Mouse (Mus musculus): Measurements from ENCODE around the gene Tmub2.
"Not testable (repeated sequence)": the region's sequence is repeated elsewhere in the genome, so short reads cannot be mapped to it uniquely, and the experiment has no call there.

Gene Tmub2

GRCm38 (mm10) chr11:102277754-102278153 lies 7.0 kb upstream of the Tmub2 start:
- no peak for DNase-seq (ENCODE audit: low read depth, low spot score)

DNA sequence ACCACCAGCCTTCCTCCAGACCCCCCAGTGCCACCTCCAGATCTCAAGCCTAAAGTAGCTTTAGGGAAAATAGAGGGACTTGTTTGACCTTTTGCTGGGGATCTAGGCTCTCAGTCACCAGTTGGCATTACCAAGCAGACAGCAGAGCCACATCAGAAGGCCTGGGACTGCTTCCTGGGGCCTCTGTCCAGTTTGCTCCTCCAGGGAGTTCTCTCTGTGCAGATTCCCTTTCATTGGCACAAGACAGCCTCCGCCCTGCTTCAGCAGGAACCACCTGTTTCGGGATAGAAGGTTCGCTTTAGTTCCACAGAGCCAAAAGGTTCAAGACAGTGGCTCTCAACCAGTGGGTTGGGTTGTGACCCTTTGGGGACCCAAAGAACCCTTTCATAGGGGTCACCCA lies 5.1 kb upstream of the Tmub2 start:
- DNase-seq (ENCODE audit: low read depth, low spot score) = no peak

DNA sequence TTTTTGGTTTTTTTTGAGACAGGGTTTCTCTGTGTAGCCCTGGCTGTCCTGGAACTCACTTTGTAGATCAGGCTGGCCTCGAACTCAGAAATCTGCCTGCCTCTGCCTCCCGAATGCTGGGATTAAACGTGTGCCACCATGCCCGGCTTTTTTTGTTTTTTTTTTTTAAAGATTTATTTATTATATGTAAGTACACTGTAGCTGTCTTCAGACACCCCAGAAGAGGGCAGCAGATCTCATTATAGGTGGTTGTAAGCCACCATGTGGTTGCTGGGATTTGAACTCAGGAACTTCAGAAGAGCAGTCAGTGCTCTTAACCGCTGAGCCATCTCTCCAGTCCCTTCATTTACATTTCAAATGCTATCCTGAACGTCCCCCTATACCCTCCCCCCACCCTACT lies 4.5 kb upstream of the Tmub2 start:
- DNase-seq (ENCODE audit: low read depth, low spot score) = not testable (repeated sequence)

DNA sequence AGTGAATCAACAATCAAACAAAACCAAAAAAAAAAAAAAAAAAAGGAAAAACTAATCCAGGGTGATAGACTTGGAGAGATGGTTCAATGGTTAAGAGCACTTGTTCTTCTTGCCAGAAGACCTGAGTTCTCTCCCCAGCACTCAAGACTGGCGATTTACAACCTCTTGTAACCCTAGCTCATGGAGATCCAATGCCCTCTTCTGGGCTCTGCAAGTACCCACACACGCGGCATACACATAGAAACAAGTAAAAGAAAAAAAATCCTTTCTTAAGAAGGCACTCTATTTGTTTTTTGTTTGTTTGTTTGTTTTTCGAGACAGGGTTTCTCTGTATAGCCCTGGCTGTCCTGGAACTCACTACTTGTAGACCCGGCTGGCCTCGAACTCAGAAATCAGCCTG lies 809 bp upstream of the Tmub2 start:
- DNase-seq (ENCODE audit: low read depth, low spot score) = no peak

- no peak for DNase-seq (ENCODE audit: low read depth, low spot score)
Measured at GRCm38 (mm10) chr11:102285095-102285834, 534 bp downstream of the Tmub2 start.

- no peak for DNase-seq (ENCODE audit: low read depth, low spot score)
Measured at GRCm38 (mm10) chr11:102287485-102287884, 2.8 kb downstream of the Tmub2 start.

GRCm38 (mm10) chr11:102288027-102288804 lies 3.5 kb downstream of the Tmub2 start:
- no peak for DNase-seq (ENCODE audit: low read depth, low spot score)

DNA sequence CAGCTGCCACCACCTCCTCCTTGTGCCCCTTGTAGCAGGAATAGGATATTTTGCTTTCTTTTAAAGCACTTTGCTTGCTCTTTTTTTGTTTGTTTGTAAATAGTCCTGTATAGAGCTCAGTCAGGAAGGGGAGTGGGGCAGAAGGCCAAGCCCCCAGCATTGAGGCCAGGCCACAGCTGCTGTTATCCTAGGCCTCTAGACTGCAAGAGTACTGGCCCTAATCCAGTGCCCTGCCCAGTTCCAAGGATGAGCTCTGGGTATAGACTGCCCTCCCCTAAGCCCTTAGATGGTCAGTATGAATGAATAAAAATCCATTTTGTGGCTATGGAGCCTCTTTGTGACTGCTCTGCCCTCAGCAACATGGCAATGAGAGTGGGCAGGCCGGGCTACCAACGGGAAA lies 4.2 kb downstream of the Tmub2 start:
- no peak for DNase-seq (ENCODE audit: low read depth, low spot score)

GRCm38 (mm10) chr11:102289511-102290100 lies 4.9 kb downstream of the Tmub2 start:
- DNase-seq (ENCODE audit: low read depth, low spot score) = no peak

DNA sequence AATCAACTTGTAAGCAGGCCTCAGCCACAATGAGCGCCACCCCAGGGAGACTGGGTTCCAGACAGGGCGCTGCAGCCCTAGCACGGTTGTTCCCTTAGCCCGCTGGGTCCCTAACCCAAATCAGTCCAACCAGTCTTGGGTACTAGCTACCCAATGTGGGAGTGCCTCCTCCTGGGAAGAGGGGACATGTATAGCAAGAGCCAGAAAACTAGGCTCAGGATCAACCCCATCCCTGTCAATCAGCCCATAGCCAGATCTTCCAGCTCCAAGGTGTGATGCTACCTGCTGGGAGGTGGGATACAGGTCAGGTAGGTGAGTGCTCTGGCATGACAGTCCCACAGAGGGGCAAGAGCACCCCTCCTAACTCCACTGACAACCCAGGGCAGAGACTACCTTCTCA lies 5.4 kb downstream of the Tmub2 start:
- no peak for DNase-seq (ENCODE audit: low read depth, low spot score)

DNA sequence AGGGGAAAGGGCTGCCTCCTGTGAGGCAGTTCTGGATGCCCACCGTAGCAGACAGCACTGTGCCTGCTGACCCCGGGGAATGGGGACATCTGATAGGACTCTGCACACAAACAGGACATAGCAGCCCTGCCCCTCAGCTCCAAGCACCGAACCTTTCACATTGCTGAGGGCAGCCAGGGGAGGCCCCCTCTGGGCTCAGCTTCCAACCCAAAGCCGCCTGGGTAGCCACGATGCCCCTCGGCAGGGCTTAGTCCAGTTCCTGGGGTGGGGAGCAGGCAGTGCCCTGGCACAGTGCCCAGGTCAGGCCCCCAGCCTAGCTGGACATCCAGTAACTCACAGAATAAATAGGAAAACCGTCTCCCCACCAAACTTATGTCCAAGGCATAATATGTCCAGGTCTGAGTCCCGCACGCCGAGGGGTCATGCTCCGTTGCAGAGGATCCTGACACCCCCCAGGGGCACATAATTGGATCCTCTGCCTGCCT lies 6.4 kb downstream of the Tmub2 start:
- no peak for DNase-seq (ENCODE audit: low read depth, low spot score)

DNA sequence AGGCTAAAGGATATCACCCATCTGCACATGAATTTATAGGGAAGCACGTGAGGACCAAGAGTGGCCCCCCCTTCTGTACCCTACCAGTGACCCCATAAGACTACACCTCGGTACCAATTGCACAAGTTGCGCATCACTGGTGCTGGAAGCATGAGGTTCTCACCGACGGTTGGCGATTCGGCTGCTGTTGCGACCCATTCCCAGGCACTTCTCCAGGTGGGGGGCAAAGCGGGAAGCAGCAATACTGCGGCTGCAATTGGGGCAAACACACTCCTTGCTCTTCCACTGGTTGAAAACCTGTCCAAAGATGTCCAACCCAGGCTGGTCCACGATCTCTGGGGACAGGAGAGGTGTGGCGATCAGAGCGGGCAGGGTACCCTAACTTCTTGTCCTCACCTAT lies 9.2 kb downstream of the Tmub2 start:
- no peak for DNase-seq (ENCODE audit: low read depth, low spot score)

- DNase-seq (ENCODE audit: low read depth, low spot score) = no peak
Measured at GRCm38 (mm10) chr11:102294416-102294815, 9.7 kb downstream of the Tmub2 start.

DNA sequence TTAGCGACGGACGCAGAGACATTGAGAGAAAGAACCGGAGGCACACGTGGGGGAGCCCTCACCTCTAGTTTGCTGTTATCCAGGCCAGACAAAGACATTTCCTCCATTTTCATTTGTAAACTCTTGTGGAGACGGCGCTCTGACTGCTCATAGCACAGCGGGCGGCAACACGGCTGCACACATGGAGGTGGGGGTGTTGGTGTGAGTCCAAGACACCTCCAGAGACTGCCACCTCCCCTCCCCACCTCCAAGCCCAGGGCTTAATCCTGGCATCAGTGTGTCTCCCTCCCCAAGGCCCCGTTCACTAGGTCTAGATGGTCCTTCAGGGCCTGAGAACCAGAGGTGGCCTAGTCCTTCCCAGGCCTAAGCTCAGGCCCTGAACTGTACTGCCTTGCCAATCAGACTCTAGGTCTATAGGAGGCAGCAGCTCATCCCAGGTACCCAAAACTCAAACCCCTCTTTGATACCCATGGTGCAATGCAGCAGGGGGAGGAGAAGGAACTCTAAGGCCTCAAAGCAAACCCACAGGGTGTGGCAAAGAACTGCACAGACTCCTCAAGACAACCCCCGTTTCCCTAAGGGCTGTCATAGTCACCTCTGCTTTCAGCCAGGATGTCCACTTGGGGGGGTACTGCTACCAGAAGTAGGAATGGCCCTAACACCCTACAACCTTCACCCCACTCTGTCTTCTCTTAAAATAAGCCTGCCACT lies 10.3 kb downstream of the Tmub2 start:
- DNase-seq (ENCODE audit: low read depth, low spot score) = peak; percentile 87

DNA sequence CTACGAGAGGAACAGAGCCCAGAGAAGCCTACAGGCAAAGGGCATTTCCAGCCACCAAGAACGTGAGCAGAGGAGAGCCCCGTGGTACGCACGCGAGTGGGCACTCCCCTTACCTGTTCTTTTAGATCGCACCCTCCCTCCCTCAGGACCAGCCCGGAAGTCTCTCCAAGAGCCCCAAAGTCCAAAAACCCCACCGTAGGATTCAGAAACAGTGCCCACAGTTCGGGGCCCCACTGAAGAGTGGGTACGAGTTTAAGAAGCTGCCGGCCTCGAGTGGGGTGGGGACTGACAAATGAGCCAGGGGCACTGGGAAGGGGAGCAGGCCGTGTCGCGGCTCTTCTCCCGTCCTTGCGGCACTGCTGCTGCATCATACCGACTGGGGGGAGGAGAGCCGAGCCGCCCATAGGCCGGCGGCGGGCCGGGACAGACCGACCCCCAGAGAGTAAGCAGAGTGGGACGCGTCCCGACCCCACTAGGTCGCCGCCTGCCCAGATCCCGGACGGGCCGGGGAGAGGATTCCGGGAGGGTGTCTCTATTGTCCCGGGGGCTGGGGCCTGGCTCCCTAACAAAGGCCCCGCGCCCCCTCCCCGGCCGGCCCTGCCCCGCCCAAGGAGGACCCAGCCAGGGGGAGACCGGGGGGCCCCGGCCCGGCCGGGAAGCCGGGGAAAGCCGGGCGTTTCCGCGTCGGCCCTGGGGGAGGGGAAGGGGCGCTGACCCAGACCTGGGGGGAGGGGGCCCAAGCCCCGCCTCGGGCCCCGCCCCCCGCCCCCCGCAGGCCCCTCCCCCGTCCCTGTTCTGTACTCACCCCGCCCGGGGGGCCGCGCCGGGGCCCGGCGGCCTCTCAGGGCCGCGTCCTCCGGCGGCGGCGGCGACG lies 11.1 kb downstream of the Tmub2 start:
- DNase-seq (ENCODE audit: low read depth, low spot score) = peak; percentile 54

- peak; percentile 99 for DNase-seq (ENCODE audit: low read depth, low spot score)
Measured at GRCm38 (mm10) chr11:102296491-102297472, 12.1 kb downstream of the Tmub2 start, which contains the start of gene Atxn7l3. Atxn7l3 (minus strand) TSS chr11:102296631.

DNA sequence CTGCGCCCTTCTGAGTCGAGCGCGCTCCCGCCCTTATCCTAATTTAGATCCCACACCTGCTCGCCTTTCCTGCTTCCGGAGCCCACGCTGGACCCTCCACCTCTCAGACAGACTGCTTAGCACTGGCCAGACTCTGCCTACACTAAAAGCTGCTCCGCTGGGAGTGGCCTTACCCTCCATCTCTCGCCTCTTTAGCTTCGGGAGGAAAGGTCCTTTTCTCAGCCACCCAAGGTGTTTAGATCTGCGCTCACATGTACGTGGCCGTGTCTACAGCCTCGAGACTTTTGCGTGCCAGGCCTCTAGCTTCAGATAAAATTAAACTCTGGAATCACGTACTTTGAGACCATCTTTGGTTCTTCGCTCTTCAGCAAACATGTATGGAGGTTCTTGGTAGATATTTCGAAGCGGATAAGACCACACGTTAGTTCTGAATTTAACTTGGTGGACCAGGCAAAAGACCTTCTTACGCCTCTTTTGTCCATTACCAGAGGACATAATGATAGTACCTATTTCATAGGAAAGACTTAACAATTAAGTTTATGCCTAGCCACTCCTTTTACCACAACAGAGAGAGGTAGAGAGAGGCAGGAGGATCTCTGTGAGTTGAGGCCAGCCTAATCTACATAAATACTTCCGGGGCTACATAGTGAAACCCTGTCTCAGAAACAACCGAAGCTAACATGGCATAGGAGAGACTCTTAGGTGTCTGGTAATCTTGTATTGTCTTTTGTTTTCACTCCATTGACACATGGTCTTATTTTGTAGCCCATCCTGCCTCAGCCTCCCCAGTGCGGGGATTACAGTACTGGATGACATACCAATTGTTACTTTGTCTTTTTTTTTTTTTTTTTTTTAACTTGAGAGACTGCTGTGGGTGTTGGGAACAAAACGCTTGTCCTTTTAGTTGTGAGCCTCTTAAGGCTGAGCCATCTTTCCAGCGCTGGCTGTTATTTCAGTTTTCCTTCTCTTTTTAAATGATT lies 13.1 kb downstream of the Tmub2 start:
- no peak for DNase-seq (ENCODE audit: low read depth, low spot score)

GRCm38 (mm10) chr11:102299839-102300238 lies 15.1 kb downstream of the Tmub2 start:
- peak; percentile 79 for DNase-seq (ENCODE audit: low read depth, low spot score)

Measured in 3T3-L1 (cell line).